Mouse (Mus musculus): ENCODE measurements around the gene Prdm16. TPM values are rescaled to one million over a fixed set of nuclear protein-coding genes. Genes with fewer than 3 reads are reported as not detected.

Gene Prdm16
- polyA plus RNA-seq, 1 experiment from 2014 or later, result 58.8 TPM

DNA sequence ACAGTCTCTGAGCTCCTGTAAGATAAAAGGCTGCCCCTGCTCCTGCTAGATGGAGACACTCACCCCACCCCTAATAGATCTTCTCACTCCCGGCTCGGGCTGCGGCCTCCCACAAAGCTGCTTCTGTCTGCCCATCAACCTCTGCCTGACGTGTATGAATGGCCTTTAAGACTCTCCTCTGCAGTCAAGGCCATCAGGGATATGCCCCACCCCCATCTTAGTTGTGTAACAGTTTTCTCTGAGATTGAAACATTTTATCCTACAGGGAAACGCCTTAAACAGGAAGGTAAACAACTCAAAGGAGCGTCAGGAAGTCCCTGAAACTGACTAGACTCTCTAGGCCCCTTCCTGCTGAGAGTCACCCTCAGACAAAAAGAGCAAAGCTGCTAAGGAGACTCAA lies 24.6 kb upstream of the Prdm16 start:
- H3K27ac ChIP-seq, result no peak overlapping the region
- WGBS, result 35% methylated on average over 6 of the region's 6 CpGs
- no peaks in the 10 kb centered on the region for H3K9me3 ChIP-seq
- ATAC-seq (ENCODE audit: low FRiP score, low read depth), result no peak
- H3K4me3 ChIP-seq, result no peak overlapping the region
- H3K9ac ChIP-seq, result no peak overlapping the region
- peaks cover 63% of the 10 kb centered on the region for H3K4me1 ChIP-seq
- no peaks in the 10 kb centered on the region for H3K36me3 ChIP-seq
- peaks cover 44% of the 10 kb centered on the region for H3K27me3 ChIP-seq
- H3K4me2 ChIP-seq (replicated peaks), result no peak overlapping the region

- Histone ChIP-seq H3K4me1 (peaks cover 57% of the 10 kb centered on the region), H3K9me3 (no peaks in the 10 kb centered on the region), H3K4me2 (replicated peaks) (no peak overlapping the region), H3K27me3 (peaks cover 34% of the 10 kb centered on the region), H3K36me3 (no peaks in the 10 kb centered on the region), H3K27ac (no peak overlapping the region), H3K9ac (no peak overlapping the region), H3K4me3 (no peak overlapping the region)
- no peak for ATAC-seq (ENCODE audit: low FRiP score, low read depth)
These were observed 23.4 kb upstream of the Prdm16 start for GRCm38 (mm10) chr4:154660025-154660424.

DNA sequence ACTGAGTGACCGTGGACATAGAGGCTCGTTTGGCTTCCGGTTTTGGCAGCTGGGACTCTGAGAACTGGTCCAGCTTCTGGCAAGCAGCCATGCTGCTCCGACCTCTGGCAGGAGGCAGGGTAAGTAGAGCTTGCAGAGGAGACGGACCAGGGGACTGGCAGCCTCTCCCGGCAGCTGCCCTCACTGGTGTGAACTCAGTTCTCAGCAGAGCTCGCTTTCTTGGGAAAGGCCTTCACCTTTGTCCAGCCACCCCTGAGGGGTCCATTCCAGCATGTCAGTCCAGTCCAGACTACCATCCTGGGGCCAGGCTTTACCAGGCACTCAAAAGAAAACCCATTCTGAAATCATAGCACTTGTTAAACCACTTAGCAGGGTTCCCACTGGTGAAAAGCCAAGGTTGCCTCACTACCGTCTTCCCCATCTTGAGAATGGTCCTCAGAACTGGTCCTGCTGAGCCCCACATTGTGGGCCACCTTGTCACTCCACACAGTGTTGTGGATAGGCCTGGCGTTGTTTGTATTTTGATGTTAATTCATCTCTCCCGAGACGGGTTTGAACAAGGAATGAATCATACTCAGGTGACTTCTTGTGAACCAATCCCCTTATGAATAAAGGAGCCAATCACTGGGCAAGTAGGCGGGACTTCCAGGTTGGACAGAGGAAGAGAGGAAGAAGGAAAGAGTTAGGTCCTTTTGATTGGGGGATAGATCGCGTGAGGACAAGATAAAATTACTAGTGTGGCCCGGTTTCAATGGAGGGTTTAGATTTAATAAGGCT lies 18.6 kb upstream of the Prdm16 start:
- 78% methylated on average over 15 of the region's 15 CpGs for WGBS
- no peak overlapping the region for H3K27ac ChIP-seq
- no peak for ATAC-seq (ENCODE audit: low FRiP score, low read depth)

DNA sequence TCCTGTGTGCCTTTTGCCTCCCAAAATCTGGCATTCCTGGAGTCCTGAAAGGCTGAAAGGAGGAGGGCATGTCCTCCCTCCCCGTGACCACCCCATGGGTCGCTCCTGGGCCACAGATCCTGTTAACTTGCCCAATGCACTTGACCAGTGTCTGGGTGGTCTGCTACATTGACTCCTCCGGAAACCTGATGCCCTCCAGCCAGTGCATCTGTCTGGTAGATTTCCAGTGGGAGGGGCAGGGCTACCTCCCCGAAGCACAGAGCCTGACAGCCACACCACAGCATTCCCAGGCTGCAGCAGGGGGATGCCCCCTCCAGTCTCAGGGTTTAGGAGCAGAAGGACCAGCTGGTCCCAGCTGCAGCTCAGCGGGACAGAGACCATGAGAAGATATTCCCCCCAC lies 15.8 kb upstream of the Prdm16 start:
- Histone ChIP-seq H3K4me1 (peaks cover 38% of the 10 kb centered on the region), H3K4me3 (no peak overlapping the region), H3K36me3 (no peaks in the 10 kb centered on the region), H3K27ac (no peak overlapping the region), H3K4me2 (replicated peaks) (no peak overlapping the region), H3K27me3 (peaks cover 8% of the 10 kb centered on the region), H3K9ac (no peak overlapping the region), H3K9me3 (no peaks in the 10 kb centered on the region)
- peak; percentile 52; the same call in 1 of the 2 replicates for ATAC-seq (ENCODE audit: low FRiP score, low read depth)
- WGBS, result 13% methylated on average over 5 of the region's 5 CpGs

More for the DNA sequence above, 18.6 kb upstream of the Prdm16 start:
- Histone ChIP-seq H3K4me1 (peaks cover 39% of the 10 kb centered on the region), H3K27me3 (peaks cover 13% of the 10 kb centered on the region), H3K9ac (no peak overlapping the region), H3K4me2 (replicated peaks) (no peak overlapping the region), H3K4me3 (no peak overlapping the region), H3K9me3 (no peaks in the 10 kb centered on the region), H3K36me3 (no peaks in the 10 kb centered on the region)

GRCm38 (mm10) chr4:154649083-154649747 lies 12.5 kb upstream of the Prdm16 start:
- Histone ChIP-seq H3K27me3 (peaks cover 3% of the 10 kb centered on the region; the same call in 1 of the 2 replicates), H3K4me3 (no peak overlapping the region), H3K27ac (peak overlapping the region; percentile 73), H3K4me1 (peaks cover 38% of the 10 kb centered on the region), H3K4me2 (replicated peaks) (peak overlapping the region; percentile 21; the same call in 1 of the 2 replicates), H3K36me3 (peaks cover 9% of the 10 kb centered on the region), H3K9ac (peak overlapping the region; percentile 39; the same call in 1 of the 2 replicates), H3K9me3 (peaks cover 18% of the 10 kb centered on the region)
- ATAC-seq (ENCODE audit: low FRiP score, low read depth), result peak; percentile 55; the same call in 1 of the 2 replicates
- WGBS, result 40% methylated on average over 19 of the region's 19 CpGs

- Histone ChIP-seq H3K9ac (0 out of 2 replicates have a peak overlapping the region, but pooled peaks have one; percentile 31), H3K27ac (peak overlapping the region; percentile 15; the same call in 1 of the 2 replicates), H3K27me3 (peaks cover 50% of the 10 kb centered on the region), H3K4me1 (peaks cover 62% of the 10 kb centered on the region), H3K4me3 (no peak overlapping the region), H3K9me3 (peaks cover 18% of the 10 kb centered on the region), H3K36me3 (peaks cover 9% of the 10 kb centered on the region), H3K4me2 (replicated peaks) (peak overlapping the region; percentile 91)
- no peak for ATAC-seq (ENCODE audit: low FRiP score, low read depth)
- 13% methylated on average over 6 of the region's 6 CpGs for WGBS
These were observed 5.8 kb upstream of the Prdm16 start for GRCm38 (mm10) chr4:154642496-154642895.

DNA sequence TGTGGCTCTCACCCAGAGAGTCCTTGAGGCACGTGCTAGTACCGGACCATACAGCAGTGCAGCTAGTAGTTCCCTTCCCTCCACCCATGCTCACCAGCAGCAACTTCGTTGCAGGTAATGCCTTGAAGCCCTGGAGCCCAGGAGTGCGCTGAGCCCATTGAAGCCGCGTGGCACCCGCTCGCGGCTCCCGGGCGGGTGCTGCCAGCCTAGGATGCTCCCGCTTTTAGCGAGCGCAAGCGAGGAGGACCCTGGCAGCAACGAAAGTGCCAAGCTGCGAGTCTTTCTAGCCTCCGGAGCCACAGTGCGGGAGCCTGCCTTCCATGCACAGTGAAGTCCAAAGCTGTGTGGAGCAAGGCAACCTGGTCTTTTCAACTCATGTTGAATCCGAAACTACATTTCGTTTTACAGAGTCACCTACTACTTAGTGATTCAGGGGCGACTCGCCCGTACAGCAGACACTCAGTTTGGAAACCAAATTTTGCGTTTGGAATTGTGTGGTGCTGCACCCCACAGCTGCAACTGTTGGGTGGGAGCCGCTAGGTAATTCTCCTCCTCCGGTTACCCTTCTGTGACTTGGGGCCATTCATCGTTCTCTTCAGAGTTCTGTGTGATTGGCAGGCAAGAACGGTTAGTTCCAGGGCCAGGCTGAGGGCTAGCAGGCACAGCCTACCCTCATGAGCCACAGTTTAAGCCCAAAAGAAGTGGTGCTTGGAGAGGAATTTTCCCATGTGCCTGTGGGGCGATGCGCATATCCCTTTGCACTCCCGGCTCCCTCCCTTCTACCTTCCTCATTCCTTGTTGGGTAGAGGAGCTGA lies 4.8 kb upstream of the Prdm16 start:
- Histone ChIP-seq H3K9me3 (peaks cover 10% of the 10 kb centered on the region), H3K36me3 (peaks cover 4% of the 10 kb centered on the region), H3K4me2 (replicated peaks) (peak overlapping the region; percentile 91), H3K9ac (peak overlapping the region; percentile 100), H3K4me1 (peaks cover 61% of the 10 kb centered on the region), H3K4me3 (peak overlapping the region; percentile 86), H3K27me3 (peaks cover 50% of the 10 kb centered on the region), H3K27ac (peak overlapping the region; percentile 99)
- 5% methylated on average over 32 of the region's 32 CpGs for WGBS
- ATAC-seq (ENCODE audit: low FRiP score, low read depth), result no peak

- H3K4me1 ChIP-seq, result peaks cover 61% of the 10 kb centered on the region
These were observed 4.0 kb upstream of the Prdm16 start for GRCm38 (mm10) chr4:154640443-154641295.

GRCm38 (mm10) chr4:154639591-154640442 lies 3.1 kb upstream of the Prdm16 start:
- 11% methylated on average over 13 of the region's 13 CpGs for WGBS
- Histone ChIP-seq H3K4me2 (replicated peaks) (peak overlapping the region; percentile 91), H3K36me3 (no peaks in the 10 kb centered on the region), H3K9me3 (no peaks in the 10 kb centered on the region), H3K27ac (peak overlapping the region; percentile 99), H3K4me1 (peaks cover 63% of the 10 kb centered on the region), H3K4me3 (peak overlapping the region; percentile 86), H3K9ac (peak overlapping the region; percentile 100), H3K27me3 (peaks cover 50% of the 10 kb centered on the region)
- no peak for ATAC-seq (ENCODE audit: low FRiP score, low read depth)

More at GRCm38 (mm10) chr4:154640443-154641295, 4.0 kb upstream of the Prdm16 start:
- 0 out of 2 replicates have a peak, but pooled peaks cover 2% of the 10 kb centered on the region for H3K36me3 ChIP-seq
- peak overlapping the region; percentile 99 for H3K27ac ChIP-seq
- peak overlapping the region; percentile 100 for H3K9ac ChIP-seq
- peak overlapping the region; percentile 91 for H3K4me2 ChIP-seq (replicated peaks)
- peaks cover 4% of the 10 kb centered on the region; the same call in 1 of the 2 replicates for H3K9me3 ChIP-seq
- H3K27me3 ChIP-seq, result peaks cover 50% of the 10 kb centered on the region
- ATAC-seq (ENCODE audit: low FRiP score, low read depth), result no peak
- 6% methylated on average over 20 of the region's 20 CpGs for WGBS
- H3K4me3 ChIP-seq, result peak overlapping the region; percentile 86

DNA sequence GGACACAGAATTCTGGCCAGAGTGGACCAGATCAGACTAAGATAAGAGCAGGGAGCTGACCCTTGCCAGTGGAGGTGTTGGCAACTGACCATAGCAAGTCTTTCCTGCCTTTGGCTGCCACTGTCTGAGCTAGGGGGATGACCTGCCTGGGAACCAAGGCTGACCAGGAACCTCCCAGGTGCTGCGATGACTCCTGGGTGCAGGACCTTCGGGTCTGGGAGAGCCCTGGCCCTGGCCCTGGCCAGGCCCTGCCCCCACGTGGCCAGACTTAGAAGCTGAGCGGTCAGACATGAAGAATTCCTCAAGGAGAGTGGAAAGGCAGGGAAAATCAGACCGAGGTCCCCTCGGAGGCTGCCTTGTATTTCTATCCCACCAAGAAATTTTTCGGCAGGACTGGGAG lies 2.5 kb upstream of the Prdm16 start:
- H3K4me1 ChIP-seq, result peaks cover 67% of the 10 kb centered on the region
- H3K9me3 ChIP-seq, result no peaks in the 10 kb centered on the region
- peak overlapping the region; percentile 100 for H3K9ac ChIP-seq
- H3K27me3 ChIP-seq, result peaks cover 53% of the 10 kb centered on the region
- peak overlapping the region; percentile 99 for H3K27ac ChIP-seq
- peak overlapping the region; percentile 91 for H3K4me2 ChIP-seq (replicated peaks)
- H3K4me3 ChIP-seq, result peak overlapping the region; percentile 86
- ATAC-seq (ENCODE audit: low FRiP score, low read depth), result no peak
- 4% methylated on average over 7 of the region's 7 CpGs for WGBS
- H3K36me3 ChIP-seq, result peaks cover 5% of the 10 kb centered on the region; the same call in 1 of the 2 replicates

Data from limb, embryonic 13.5 days (tissue).